Mouse (Mus musculus) spleen, adult 18-20 months (tissue): ENCODE data around the gene Gpat3.

Experiments used
- DNase-seq, 2 experiments: peaks; one replicate each; pipeline ENCODE4 v3.0.0; 2022; ENCODE audit warnings: mixed read lengths in 2 of 2

Gpat3 gene

DNA sequence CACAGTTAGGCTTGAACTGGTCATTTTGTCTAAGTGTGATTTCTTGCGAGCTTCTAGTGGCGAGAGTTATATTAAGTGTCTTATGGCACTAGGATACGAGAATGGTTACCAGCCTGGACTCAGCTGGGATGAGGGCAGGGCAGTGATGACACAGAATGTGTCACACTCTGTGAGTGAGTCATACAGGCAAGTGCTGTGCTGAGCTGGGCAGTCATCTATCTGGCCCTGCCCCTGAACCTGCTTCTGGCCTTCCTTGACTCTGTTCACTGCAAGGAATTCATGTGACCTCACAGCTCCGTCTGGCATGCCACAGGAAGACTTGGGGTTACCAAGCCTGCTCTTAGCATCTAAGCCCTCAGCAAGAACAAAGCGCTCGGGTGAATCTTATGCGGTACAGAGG lies 16.3 kb downstream of the Gpat3 start:
- no peak for DNase-seq

DNA sequence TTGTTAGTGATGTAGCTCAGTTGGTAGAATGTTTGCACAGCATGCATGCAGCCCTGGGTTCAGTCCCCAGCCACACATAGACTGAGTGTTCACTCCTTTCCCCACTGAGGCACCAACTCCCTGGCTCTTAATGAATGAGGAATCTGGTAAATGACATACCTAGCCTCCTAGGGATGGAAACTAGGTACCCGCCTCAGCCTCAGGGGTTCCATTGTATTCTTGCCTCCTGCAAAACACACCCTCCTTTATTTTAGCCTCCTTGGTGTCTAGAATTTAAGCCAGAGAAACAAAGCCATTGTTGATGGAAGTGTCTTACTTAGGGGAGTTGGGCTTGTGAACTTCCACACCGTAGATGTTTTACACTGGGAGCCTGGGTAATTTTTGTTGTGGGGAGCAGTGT lies 17.6 kb downstream of the Gpat3 start:
- no peak for DNase-seq

DNA sequence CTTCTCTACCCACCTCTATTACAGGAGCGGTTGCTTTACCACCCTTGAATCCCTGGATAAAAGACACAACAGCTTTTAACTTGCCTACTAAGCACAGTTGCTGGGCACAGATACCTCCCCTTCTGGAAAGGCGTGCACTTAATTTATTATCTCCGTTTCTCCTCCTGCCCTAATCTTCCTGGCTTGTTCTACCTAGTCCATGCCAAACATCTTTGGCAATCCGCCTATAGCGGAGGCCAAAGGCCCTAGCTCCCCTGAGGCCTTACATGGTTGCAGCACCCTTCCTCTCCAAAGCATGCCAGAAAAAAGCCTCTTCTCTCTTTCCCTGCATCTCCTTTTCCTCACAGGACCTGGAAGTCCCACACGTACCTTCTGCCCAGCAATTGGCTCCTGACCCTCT lies 18.9 kb downstream of the Gpat3 start:
- no peak for DNase-seq

DNA sequence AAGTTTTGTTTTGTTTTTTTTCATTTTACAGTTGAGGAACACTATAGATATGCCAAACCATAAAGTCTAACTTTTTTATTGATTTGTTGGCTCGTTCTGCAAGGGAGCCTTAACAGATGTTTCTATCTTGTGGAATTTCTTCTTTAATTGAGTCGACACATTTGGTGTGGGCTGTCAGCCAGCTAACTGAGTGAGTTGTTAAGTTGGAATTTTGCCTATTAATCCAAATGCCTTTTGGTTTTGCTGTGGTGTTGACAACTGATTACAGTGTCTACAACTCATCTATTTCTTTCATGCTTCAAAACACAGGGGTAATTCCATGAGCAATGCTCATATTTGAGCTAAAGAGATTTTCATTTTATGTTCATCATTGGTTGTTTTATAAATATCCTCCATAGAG lies 20.7 kb downstream of the Gpat3 start:
- no peak for DNase-seq

DNA sequence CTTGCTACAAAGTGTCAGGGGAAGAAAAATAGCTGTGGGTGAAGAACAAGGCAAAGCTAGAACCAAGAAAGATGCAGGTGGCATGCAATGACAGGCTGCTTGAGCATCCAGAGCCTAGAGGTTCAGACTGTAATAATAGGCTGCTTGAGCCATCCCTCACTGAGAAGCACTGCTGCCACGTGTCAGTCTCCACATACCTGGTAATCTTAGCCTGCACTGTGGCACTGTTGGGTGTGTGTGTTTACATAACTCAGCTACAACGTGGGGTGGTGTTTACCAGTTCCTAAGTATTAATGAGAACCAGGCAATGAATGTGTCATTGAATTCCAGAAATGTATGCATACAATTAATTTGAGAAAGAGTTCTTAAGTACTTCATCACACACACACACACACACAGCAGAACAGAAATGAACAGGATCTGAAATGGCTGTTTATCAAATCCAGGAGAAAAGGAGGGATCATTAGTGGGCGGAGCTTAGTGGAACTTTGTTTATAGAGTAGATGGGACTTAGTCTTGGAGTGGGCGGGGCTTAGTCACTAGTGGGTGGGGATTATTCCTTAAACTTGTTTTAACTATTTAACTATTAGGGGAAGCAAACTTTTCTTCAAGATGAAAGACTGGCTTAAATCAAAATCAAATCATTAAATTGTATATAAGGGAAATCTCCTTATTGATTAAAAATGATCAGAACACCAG lies 23.8 kb downstream of the Gpat3 start:
- no peak for DNase-seq

DNA sequence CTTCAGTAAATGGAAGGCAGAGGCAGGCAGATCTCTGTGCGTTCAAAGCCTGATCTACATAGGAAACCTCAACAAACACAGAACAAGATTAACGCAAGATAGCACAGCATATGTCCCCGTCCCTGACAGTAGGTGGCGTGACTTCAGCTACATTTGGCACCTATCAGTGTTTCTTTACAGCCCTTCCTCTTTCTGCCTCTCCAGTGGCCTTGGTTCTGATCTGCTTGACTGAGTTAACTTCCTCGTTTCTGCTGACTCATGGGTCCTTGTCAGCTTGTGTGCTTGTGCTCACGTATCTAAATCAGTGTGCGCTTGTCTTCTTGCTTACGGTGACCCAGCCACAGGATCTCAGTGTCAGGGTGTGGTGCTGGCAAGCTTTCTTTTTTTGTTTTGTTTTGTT lies 26.5 kb downstream of the Gpat3 start:
- peak; percentile 34 for DNase-seq

DNA sequence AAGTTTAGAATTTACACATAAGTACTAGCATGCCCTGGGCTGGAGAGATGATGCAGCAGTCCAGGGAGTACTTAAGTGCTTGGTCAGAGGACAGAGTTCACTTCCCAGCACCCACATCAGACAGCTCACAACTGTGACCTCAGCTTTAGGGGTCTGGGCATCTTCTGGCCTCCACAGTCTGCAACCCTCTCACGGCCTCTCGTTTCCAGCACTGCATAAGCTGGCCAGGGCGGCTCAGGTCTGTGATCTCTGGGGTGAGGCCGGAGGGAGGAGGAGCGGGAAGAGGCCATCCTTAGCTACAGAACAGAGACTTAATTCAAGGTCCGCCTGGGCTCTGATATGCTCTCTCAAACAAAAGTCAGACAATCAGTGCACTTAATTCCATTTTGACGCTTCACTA lies 29.2 kb downstream of the Gpat3 start:
- no peak for DNase-seq

DNA sequence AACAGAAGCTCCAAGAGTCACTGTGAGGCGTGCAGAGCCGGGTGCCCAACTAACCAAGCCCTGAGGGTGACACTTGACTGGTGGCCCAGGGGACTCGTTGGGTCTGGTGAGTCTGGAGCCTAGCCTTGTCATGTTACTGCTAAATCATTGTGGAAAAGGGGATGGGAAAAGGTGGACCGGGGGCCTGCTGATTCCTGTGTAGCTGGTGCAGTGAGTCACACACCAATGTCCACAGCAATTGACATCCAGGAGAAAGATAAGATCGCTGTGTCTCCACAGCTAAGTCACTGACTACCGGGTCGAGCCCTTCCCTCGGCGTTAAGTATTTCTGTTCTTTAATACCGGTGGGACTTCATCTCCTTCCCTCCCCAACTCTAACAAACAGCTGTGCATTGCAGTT lies 29.7 kb downstream of the Gpat3 start:
- DNase-seq, result no peak

DNA sequence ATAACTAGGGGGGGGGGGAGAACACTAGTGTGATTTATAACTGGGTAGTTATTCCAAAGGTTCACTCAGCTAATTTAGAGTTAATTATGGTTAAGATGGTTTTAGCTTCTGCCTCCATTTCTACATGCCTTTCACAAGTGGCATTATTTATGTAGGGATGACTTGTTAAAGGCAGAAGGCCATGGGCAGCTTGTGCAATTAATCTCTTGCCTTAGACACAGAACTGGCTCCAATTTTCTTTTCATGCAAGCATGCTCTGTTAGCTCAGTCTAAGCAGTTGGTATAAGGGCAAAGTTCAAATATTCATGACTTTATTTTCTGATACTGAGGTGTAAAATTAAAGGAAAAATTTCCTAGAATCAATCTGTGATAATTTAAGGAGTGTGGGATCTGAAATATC lies 31.5 kb downstream of the Gpat3 start:
- DNase-seq, result no peak

DNA sequence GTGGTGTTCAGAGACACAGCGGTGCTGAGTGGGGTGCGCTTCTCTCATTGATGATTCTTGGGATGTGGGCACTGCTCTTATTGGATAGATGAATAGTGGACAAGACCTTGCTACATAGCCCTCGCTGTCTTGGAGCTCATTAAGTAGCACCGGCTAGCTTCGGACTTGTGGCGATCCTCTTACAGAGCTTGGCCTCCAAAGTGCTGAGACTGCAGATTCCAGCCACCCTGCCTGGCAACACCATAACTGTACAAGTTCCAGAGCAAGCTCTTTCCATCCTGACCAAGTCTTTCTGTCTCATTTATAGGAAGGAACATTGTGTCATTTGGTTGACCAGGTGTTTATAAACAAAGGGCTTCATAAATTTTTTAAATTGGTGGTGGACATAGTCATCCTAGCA lies 39.7 kb downstream of the Gpat3 start:
- DNase-seq, result no peak

DNA sequence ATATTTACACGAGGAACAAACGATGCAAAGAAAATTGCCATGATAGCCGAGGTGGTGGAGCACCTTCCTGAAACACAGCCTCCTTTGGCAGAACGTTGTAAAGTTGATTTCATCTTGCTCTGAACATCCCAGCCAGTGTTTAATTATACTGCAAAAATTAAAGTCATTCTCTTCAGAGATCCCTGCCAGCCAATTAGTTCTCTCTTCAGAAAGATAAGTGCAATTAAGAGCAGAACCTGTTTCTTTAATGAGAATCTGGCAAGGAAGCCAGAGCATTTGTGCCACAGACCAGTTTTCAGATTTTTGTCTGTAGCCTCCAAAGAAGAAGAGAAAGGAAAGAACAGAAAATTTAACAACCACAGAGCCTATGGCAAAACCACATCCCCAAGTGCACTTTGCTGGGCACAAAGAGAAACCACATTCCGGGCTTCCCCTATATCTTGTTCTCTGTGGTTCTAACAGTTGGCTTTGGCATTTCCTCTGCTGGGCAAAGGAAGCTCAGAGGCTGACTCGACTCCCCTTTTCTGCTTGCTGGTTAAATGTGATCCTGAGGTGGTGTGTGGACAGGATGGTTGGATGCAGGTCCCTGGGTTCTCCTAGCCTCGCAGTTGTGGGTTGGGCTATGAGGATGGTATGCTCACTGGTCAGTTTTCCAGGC lies 40.9 kb downstream of the Gpat3 start:
- no peak for DNase-seq

DNA sequence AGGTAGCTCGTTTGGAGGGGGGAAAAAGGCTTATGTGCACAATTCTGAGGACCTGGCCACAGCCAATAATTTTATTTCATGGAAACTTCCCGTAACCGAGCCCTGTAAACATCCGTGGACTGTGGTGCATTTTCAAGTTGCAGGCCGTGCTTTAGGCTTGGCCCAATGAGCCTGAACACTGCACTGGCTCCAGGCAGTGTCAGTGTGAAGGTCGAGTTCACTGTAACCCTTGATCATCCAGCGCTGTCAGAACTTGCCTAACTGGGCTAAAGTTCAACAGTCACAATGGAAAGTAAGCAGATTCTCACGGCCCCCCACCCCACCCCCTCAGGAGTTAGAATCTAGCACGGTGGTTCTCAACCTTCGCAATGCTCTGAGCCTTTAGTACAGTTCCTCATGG lies 50.7 kb downstream of the Gpat3 start:
- no peak for DNase-seq

DNA sequence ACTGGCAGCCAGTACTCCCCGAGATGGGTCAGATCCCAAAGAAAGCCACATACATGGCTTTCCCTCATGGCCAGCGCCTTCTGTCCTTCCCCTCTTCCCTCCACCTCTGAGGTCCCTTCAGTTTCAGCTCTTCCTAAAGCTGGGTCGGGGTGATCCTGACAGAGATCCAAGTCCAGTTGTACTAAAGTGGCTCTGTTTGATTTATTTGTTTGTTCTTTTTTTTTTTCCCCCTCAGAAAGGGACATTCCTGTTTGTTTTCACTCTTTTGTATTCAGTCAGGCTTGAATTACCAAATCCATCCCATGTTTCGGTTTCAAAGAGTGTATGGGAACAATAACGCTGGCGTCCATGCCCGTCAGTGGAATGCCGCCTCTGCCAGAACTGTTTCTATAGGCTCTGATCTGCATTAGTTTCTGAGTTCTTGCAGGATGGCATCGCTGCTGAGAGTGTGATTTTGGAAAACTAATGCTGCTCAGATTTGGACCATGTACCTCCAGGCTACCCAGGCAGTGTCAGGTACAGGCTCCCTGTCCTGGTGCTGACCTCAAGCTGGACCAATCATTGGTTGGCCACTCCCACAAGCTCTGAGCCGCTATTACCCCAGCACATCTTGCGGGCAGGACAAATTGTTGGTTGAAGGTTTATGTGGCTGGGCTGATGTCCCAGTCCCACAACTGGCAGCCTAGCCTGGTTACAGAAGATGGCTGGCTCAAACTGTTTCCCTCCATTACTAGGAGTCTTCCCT lies 54.4 kb downstream of the Gpat3 start:
- no peak for DNase-seq

DNA sequence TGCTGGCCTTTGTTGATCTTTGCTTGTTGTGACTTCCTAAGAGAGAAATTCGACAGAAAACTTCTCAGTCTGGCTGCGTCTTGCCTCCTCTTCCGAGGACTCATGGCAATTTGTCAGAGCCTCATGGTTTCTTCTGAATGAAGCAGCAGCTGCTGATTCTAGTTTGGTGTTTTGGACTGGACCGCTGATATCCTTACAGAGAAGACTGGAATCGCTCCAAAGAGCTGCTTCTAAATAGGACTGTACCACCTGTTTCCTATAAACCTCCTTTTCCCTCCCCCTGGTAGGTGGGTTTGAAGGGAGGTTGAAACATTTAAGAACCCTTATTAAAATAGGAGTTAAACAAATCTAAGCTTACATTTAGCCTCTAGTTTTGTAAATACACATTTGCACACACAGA lies 55.5 kb downstream of the Gpat3 start:
- no peak for DNase-seq

DNA sequence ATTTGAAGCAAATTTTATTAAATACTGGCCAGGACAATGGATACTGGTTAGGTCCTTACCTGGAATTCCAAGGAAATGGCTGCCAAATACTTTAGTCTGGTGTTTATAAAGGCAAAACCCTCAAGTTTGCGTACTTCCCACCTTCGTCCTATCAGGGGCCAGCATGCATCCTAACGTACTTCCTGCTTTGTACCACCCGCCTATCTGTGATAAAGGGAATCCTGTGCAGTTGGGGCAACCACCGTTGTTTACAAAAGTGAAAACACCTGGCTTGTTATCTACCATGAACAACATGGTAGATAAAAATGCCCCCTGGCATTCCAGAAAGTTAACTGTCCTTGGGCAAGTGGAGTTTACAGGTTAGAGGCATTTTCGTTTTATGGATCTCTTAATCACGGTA lies 63.0 kb downstream of the Gpat3 start:
- no peak for DNase-seq

DNA sequence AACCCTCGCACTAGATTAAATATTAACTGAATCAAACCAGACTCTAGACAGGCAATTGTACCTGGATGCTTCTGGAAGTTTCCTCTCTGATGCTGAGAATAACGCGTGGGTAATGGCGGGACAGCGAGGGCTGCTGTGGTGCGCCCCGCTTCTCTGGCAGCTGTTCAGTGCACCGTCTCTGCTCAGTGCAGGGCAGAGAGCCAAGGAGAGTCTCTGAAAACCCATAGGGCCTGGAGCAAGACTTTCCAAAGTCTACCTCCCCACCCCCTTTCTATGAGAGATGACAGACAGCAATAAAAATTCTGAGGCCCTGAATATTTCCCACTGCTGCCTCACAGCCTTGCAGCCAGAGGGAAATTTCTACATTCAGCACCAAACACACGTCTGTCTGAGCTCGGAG lies 63.4 kb downstream of the Gpat3 start:
- no peak for DNase-seq

DNA sequence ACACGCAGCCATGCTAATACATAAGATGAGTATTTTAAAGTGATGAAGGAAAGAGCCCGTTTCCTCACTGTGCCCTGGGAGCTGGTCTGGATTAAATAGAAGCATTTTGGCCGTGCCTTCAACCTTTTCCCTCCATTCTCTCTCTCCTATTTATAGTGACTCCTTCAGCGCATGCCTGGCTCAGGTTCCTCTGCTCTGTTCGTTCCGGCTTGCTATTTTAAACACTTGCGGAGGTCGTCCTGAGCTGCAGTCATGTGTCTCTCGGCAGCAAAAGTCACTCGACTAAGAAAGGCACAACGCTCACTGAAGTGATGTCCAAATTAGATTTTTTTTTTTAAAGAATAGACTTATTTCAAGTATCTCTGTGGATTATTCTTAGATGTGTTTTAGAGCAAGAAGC lies 64.2 kb downstream of the Gpat3 start:
- no peak for DNase-seq

DNA sequence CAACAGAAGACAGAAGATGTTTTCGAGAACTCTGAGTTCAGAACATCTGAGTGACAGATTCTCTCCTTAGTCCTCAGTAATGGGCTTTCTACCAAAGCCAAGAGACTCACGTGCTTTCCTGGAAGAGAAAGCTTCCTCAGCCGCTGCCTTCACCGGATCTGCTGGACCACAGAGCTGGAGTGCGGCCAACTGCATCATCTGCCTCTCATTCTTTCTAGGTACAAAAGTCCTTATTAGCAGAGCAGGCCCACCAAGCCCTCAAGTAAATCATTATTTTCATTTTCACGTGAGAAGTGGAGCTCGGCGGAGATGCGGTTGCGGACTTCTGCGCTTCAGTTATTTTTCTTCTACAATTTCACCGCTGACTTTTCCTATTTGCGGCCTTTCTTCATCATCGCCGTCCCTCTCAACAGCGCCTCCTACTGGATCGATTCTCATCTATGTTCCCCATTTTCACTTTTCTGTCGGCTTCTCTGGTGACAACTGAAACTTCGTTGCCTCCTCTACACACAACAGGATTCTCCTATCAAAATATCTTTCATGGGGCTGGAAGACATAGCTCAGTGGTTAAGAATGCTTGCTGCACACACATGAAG lies 66.1 kb downstream of the Gpat3 start:
- peak; percentile 15 to 52 for DNase-seq

DNA sequence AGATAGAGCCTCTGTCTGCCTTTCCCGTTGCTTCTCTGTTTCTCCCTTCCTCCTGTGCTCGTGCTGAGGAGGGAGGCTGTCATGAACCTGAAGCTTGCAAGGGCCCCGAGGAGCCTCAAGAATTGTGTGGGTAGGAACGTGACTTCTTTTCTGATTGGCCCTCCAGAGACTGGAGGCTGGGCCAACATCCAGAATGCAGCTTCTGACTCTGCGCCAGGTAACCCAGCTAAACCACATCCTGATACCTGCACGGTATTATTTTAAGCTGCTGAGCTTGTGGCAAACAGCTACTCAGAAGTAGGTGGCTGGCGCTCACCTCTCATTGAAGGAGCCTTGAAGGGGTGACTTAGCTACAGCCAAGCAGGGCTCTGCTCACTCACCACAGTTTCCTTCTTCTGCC lies 66.9 kb downstream of the Gpat3 start:
- peak; percentile 15 to 19 for DNase-seq

DNA sequence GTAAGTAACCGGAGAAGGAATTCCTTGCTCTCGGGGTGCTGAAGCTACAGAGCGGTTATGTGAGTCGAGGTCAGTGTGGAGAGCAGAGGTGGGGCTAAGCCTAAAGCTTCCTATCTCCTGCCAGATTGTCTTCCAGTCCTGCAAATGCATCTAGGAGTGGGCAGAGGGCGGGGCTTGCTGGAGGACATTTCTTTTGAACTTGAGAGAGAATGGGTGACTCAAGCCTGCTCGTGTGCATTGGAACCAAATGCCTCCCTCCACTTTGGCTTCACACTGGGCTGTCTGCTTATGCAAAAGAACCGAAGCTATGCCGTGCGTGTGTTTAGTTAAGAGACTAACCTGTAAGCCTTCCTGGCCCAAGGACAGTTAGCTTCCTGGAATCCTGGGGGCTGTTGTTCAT lies 67.8 kb downstream of the Gpat3 start:
- DNase-seq, result no peak

DNA sequence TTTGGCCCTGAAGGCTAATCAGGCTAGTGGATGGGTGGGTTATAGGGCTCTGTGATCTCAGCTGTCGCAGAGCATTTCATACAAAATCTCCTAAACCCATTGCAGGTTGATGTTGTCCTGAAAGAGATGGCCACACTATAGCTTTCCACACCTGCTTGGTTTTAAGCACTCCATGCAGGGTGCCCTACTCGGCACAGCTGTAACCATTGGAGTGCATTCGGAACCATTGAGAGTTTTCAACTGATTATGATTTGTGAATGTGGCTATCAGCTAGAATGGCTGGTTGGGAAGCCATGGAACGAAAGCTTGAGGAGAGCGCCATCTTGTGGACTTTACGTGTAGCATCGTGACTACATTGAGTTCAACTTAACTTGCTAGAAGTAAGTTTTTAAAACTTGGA lies 69.5 kb downstream of the Gpat3 start:
- DNase-seq, result peak; percentile 10 to 44

DNA sequence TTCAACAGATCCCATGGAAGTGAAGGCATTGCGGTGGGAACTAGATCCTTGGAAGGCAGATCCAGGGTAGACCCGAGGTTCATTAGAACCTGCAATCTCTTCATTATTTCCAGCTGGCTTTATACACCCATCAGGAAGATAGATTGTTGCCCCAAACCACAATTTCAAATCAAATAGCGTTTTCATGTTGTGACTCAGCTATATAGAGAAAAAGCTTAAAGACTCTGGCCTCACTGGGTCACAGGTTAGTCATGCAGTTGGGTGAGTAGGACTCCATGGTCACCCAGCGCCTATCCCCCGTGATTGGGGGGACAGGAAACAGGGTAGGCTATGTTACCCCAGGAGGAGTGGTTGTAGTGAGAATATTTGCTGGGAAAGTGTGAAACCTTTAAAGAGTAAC lies 69.9 kb downstream of the Gpat3 start:
- no peak for DNase-seq

DNA sequence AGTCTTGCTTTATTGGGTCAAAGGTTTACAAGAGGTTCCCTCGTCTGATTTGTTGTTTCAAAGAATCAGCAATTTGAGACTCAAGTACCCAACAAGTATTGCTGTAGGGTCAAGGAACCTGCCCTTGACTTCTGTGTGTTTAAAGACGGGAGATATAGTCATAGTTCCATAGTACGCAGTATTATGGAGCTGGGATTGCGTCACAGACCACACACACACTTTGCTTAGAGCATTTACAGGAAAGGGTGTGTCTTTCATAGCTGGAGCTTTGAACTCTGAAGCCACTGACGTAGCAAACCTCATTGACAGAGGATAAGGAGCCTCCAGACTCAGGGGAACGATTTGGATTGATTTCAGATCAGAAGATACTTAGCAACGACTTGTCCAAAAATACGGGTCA lies 70.9 kb downstream of the Gpat3 start:
- DNase-seq, result no peak

DNA sequence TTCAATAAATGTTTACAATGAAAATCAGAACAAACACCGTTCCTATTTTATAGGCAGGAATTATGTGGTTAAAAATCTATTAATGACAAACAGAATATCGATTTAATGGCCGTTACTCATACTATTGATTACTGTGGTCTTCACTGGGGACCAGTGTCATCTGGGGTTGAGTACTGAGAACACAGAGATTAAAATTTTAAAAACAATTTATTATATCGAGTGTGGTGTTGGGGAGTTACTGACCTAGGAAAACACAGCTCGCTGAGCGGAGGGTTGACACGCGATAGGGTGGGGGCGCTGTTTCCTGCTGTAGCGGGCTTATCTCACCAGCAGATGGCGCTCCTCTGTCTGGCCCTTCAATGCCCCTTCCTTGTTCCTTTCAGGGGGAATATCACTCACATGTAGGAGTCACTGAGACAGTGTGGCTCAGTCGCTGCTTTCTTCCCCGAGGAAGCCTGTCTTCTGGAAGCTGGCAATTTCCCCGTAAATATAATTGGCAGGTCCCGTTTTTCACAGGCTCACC lies 71.8 kb downstream of the Gpat3 start:
- DNase-seq, result peak; percentile 30 to 71
